Mouse (Mus musculus) heart, embryonic 12.5 days (tissue): ENCODE results near the gene Slc30a2. TPM values are rescaled to one million over a fixed set of nuclear protein-coding genes. Genes with fewer than 3 reads are reported as not detected.

ENCODE experiments used
- ATAC-seq: fragments of 200-750 bp; cut with Nextera tagmentation; 2 replicates; pipeline ENCODE4 v1.8.0; 2017; ENCODE audit warnings: moderate TSS enrichment, moderate library complexity; ENCODE audit not compliant: insufficient number of reproducible peaks, low FRiP score
- H3K27ac ChIP-seq: fragments of 300-500 bp; sonication (generic); 2 replicates; pipeline ENCODE4 v1.5.1; 2016; ENCODE audit warnings: mild to moderate bottlenecking, moderate library complexity; ENCODE audit not compliant: poor library complexity, severe bottlenecking
- H3K27me3 ChIP-seq: fragments of 300-500 bp; sonication (generic); replicated peaks from 2 replicates; pipeline ENCODE4 v1.6.1; 2016; ENCODE audit warnings: mild to moderate bottlenecking, moderate library complexity
- H3K36me3 ChIP-seq: fragments of 300-500 bp; sonication (generic); 2 replicates; pipeline ENCODE4 v1.6.1; 2016; ENCODE audit warnings: mild to moderate bottlenecking, moderate library complexity
- H3K4me1 ChIP-seq: fragments of 300-500 bp; sonication (generic); replicated peaks from 2 replicates; pipeline ENCODE4 v1.6.1; 2016; ENCODE audit warnings: mild to moderate bottlenecking
- H3K4me2 ChIP-seq: fragments of 300-500 bp; sonication (generic); 2 replicates; pipeline ENCODE4 v1.6.1; 2016; ENCODE audit warnings: mild to moderate bottlenecking, moderate library complexity
- H3K4me3 ChIP-seq: fragments of 300-500 bp; sonication (generic); 2 replicates; pipeline ENCODE4 v1.5.1; 2016; ENCODE audit warnings: mild to moderate bottlenecking
- H3K9ac ChIP-seq: fragments of 300-500 bp; sonication (generic); 2 replicates; pipeline ENCODE4 v1.6.1; 2016; ENCODE audit warnings: mild to moderate bottlenecking, moderate library complexity
- H3K9me3 ChIP-seq: fragments of 300-500 bp; sonication (generic); replicated peaks from 2 replicates; pipeline ENCODE4 v1.6.1; 2016; ENCODE audit warnings: mild to moderate bottlenecking, moderate library complexity
- WGBS: fragments of 180-500 bp; shearing (Covaris S2); methylation state at CpG from one replicate; pipeline ENCODE4 v1.1.7; 2016; 5-methylcytosine and 5-hydroxymethylcytosine counted together
- polyA plus RNA-seq: library from polyadenylated mRNA; unstranded; fragments of >200 nt; fragmentation: Nextera tagmentation; extraction: Ambion mirVana; gene quantifications from 2 replicates; pipeline ENCODE4 v1.2.1, GENCODE M21; 2016

Slc30a2 gene
- polyA plus RNA-seq, 1 experiment from 2014 or later: 0.42 TPM

- H3K9me3 ChIP-seq: no peaks in the 10 kb centered on the region
- peak overlapping the region; percentile 12; the same call in 1 of the 2 replicates for H3K4me2 ChIP-seq
- no peak for ATAC-seq
- H3K4me3 ChIP-seq: no peak overlapping the region
- no peak overlapping the region for H3K27ac ChIP-seq
- no peaks in the 10 kb centered on the region for H3K27me3 ChIP-seq
- peaks cover 36% of the 10 kb centered on the region for H3K4me1 ChIP-seq
- H3K9ac ChIP-seq: no peak overlapping the region
- 89% methylated on average over 9 of the region's 9 CpGs for WGBS
- no peaks in the 10 kb centered on the region for H3K36me3 ChIP-seq
These were observed 54.8 kb downstream of the Slc30a2 start for GRCm38 (mm10) chr4:134397732-134398131.

- H3K4me1 ChIP-seq: peaks cover 49% of the 10 kb centered on the region
These were observed 57.2 kb downstream of the Slc30a2 start for GRCm38 (mm10) chr4:134400206-134400605.

GRCm38 (mm10) chr4:134401181-134401661, 58.2 kb downstream of the Slc30a2 start:
- Histone ChIP-seq H3K36me3 (0 out of 2 replicates have a peak, but pooled peaks cover 7% of the 10 kb centered on the region), H3K9ac (0 out of 2 replicates have a peak overlapping the region, but pooled peaks have one; percentile 30), H3K9me3 (no peaks in the 10 kb centered on the region), H3K4me2 (peak overlapping the region; percentile 79), H3K27ac (no peak overlapping the region), H3K4me1 (peaks cover 49% of the 10 kb centered on the region), H3K27me3 (no peaks in the 10 kb centered on the region), H3K4me3 (peak overlapping the region; percentile 43)
- 8% methylated on average over 19 of the region's 19 CpGs for WGBS
- peak; percentile 62 for ATAC-seq

More at GRCm38 (mm10) chr4:134400206-134400605, 57.2 kb downstream of the Slc30a2 start:
- Histone ChIP-seq H3K27me3 (no peaks in the 10 kb centered on the region), H3K4me3 (no peak overlapping the region), H3K9ac (no peak overlapping the region), H3K4me2 (no peak overlapping the region), H3K9me3 (no peaks in the 10 kb centered on the region), H3K36me3 (no peaks in the 10 kb centered on the region), H3K27ac (no peak overlapping the region)
- ATAC-seq: no peak
- 51% methylated on average over 5 of the region's 5 CpGs for WGBS

- 60% methylated on average over 16 of the region's 16 CpGs for WGBS
- H3K36me3 ChIP-seq: 0 out of 2 replicates have a peak, but pooled peaks cover 8% of the 10 kb centered on the region
- no peak for ATAC-seq
- no peak overlapping the region for H3K4me3 ChIP-seq
- 0 out of 2 replicates have a peak overlapping the region, but pooled peaks have one; percentile 30 for H3K9ac ChIP-seq
- H3K9me3 ChIP-seq: no peaks in the 10 kb centered on the region
- peak overlapping the region; percentile 79 for H3K4me2 ChIP-seq
- H3K27ac ChIP-seq: no peak overlapping the region
- peaks cover 44% of the 10 kb centered on the region for H3K4me1 ChIP-seq
- H3K27me3 ChIP-seq: no peaks in the 10 kb centered on the region
These were observed 59.0 kb downstream of the Slc30a2 start for GRCm38 (mm10) chr4:134401856-134402570.

GRCm38 (mm10) chr4:134402571-134403262, 59.7 kb downstream of the Slc30a2 start:
- Histone ChIP-seq H3K4me2 (peak overlapping the region; percentile 30; the same call in 1 of the 2 replicates), H3K9me3 (no peaks in the 10 kb centered on the region), H3K36me3 (0 out of 2 replicates have a peak, but pooled peaks cover 8% of the 10 kb centered on the region), H3K27me3 (no peaks in the 10 kb centered on the region), H3K4me3 (no peak overlapping the region), H3K9ac (0 out of 2 replicates have a peak overlapping the region, but pooled peaks have one; percentile 23), H3K27ac (0 out of 2 replicates have a peak overlapping the region, but pooled peaks have one; percentile 12), H3K4me1 (peaks cover 41% of the 10 kb centered on the region)
- WGBS: 44% methylated on average over 16 of the region's 16 CpGs
- ATAC-seq: peak; percentile 46

GRCm38 (mm10) chr4:134403721-134404120, 60.7 kb downstream of the Slc30a2 start:
- Histone ChIP-seq H3K4me1 (peaks cover 45% of the 10 kb centered on the region), H3K4me2 (no peak overlapping the region), H3K4me3 (no peak overlapping the region), H3K36me3 (0 out of 2 replicates have a peak, but pooled peaks cover 8% of the 10 kb centered on the region), H3K27ac (no peak overlapping the region), H3K9me3 (no peaks in the 10 kb centered on the region), H3K27me3 (no peaks in the 10 kb centered on the region), H3K9ac (0 out of 2 replicates have a peak overlapping the region, but pooled peaks have one; percentile 23)
- WGBS: 52% methylated on average over 7 of the region's 7 CpGs
- ATAC-seq: no peak

Other genes starting within 250 kb of the Slc30a2 start
- 4.3 and 5.7 TPM in 2 replicates for gene Cd52, start 248.1 kb upstream of the Slc30a2 start, polyA plus RNA-seq
- gene Ubxn11, start 240.6 kb upstream of the Slc30a2 start, polyA plus RNA-seq: 2.2 and 2.7 TPM in 2 replicates
- 179 and 190 TPM in 2 replicates for gene Sh3bgrl3, start 214.4 kb upstream of the Slc30a2 start, polyA plus RNA-seq
- gene Cep85, start 156.1 kb upstream of the Slc30a2 start, polyA plus RNA-seq: 29.5 and 30.1 TPM in 2 replicates
- not detected in 2 replicates for gene Gm7534, start 140.2 kb upstream of the Slc30a2 start, polyA plus RNA-seq
- gene Catsper4, start 115.8 kb upstream of the Slc30a2 start, polyA plus RNA-seq: not detected in 2 replicates
- gene Cnksr1, start 104.8 kb upstream of the Slc30a2 start, polyA plus RNA-seq: 0.61 and 1.4 TPM in 2 replicates
- gene E130218I03Rik, start 99.5 kb upstream of the Slc30a2 start, polyA plus RNA-seq: 0.23 and 0.51 TPM in 2 replicates
- gene Zfp593, start 97.6 kb upstream of the Slc30a2 start, polyA plus RNA-seq: 11.2 and 12.3 TPM in 2 replicates
- not detected in 2 replicates for gene Gm30191, start 96.2 kb upstream of the Slc30a2 start, polyA plus RNA-seq
- 4.5 TPM in 2 replicates for gene Grrp1, start 89.1 kb upstream of the Slc30a2 start, polyA plus RNA-seq
- gene Pdik1l, start 55.3 kb upstream of the Slc30a2 start, polyA plus RNA-seq: 14.9 and 18.1 TPM in 2 replicates
- gene Trim63, start 28.1 kb upstream of the Slc30a2 start, polyA plus RNA-seq: 90.7 and 93.9 TPM in 2 replicates
- gene Extl1, start 40.7 kb downstream of the Slc30a2 start, polyA plus RNA-seq: 3.1 TPM in 2 replicates
- gene Pafah2, start 53.1 kb downstream of the Slc30a2 start, polyA plus RNA-seq: 10.1 and 10.7 TPM in 2 replicates
- 924 and 950 TPM in 2 replicates for gene Stmn1, start 125.1 kb downstream of the Slc30a2 start, polyA plus RNA-seq
- 12.3 and 12.9 TPM in 2 replicates for gene Paqr7, start 153.5 kb downstream of the Slc30a2 start, polyA plus RNA-seq
- 11.4 and 12.0 TPM in 2 replicates for gene Aunip, start 167.8 kb downstream of the Slc30a2 start, polyA plus RNA-seq
- 151 and 156 TPM in 2 replicates for gene Mtfr1l, start 192.2 kb downstream of the Slc30a2 start, polyA plus RNA-seq
- 31.7 and 31.9 TPM in 2 replicates for gene Selenon, start 209.0 kb downstream of the Slc30a2 start, polyA plus RNA-seq